Mouse (Mus musculus): ENCODE results near the gene Rragd. TPM values are rescaled to one million over a fixed set of nuclear protein-coding genes. Genes with fewer than 3 reads are reported as not detected.

Gene Rragd
- total RNA-seq, 4 experiments from 2014 or later, result 92.6 to 118 (median 111) TPM

GRCm38 (mm10) chr4:33033515-33033914 lies 50.7 kb downstream of the Rragd start:
- no peak for DNase-seq (ENCODE audit: low spot score)

- DNase-seq (ENCODE audit: low spot score), result no peak
Observed at GRCm38 (mm10) chr4:33039826-33040225, 57.0 kb downstream of the Rragd start.

GRCm38 (mm10) chr4:33049601-33050000 lies 66.8 kb downstream of the Rragd start:
- no peak for DNase-seq (ENCODE audit: low spot score)

GRCm38 (mm10) chr4:33052055-33052454 lies 69.2 kb downstream of the Rragd start:
- no peak for DNase-seq (ENCODE audit: low spot score)

GRCm38 (mm10) chr4:33052650-33053049 lies 69.8 kb downstream of the Rragd start:
- DNase-seq (ENCODE audit: low spot score), result no peak

- no peak for DNase-seq (ENCODE audit: low spot score)
Observed at GRCm38 (mm10) chr4:33054426-33054825, 71.6 kb downstream of the Rragd start.

- DNase-seq (ENCODE audit: low spot score), result no peak
Observed at GRCm38 (mm10) chr4:33056317-33056716, 73.5 kb downstream of the Rragd start.

- DNase-seq (ENCODE audit: low spot score), result peak; percentile 86
Observed at GRCm38 (mm10) chr4:33057890-33058687, 75.3 kb downstream of the Rragd start.

GRCm38 (mm10) chr4:33061158-33061557 lies 78.3 kb downstream of the Rragd start:
- DNase-seq (ENCODE audit: low spot score), result no peak

GRCm38 (mm10) chr4:33062981-33063380 lies 80.1 kb downstream of the Rragd start, which contains the start of gene Gabrr2:
Gene Gabrr2 (plus strand): TSS chr4:33062999.
- DNase-seq (ENCODE audit: low spot score), result no peak

- DNase-seq (ENCODE audit: low spot score), result no peak
Observed at GRCm38 (mm10) chr4:33064986-33065385, 82.1 kb downstream of the Rragd start.

- DNase-seq (ENCODE audit: low spot score), result no peak
Observed at GRCm38 (mm10) chr4:33066223-33066960, 83.6 kb downstream of the Rragd start.

- no peak for DNase-seq (ENCODE audit: low spot score)
Observed at GRCm38 (mm10) chr4:33067331-33067730, 84.5 kb downstream of the Rragd start.

GRCm38 (mm10) chr4:33067826-33068225 lies 85.0 kb downstream of the Rragd start:
- no peak for DNase-seq (ENCODE audit: low spot score)

GRCm38 (mm10) chr4:33068894-33069293 lies 86.1 kb downstream of the Rragd start:
- DNase-seq (ENCODE audit: low spot score), result no peak

- DNase-seq (ENCODE audit: low spot score), result no peak
Observed at GRCm38 (mm10) chr4:33070326-33070725, 87.5 kb downstream of the Rragd start.

GRCm38 (mm10) chr4:33071337-33071736 lies 88.5 kb downstream of the Rragd start:
- no peak for DNase-seq (ENCODE audit: low spot score)

Other genes with a start within 250 kb of the Rragd start
- gene Lyrm2, start 182.8 kb upstream of the Rragd start, total RNA-seq (2022), result 10 to 100 TPM; 31.0 to 48.6 (median 41.3) TPM
- 1 to 10 TPM; 4.0 to 6.2 (median 5.1) TPM for gene Ankrd6, start 32.2 kb upstream of the Rragd start, total RNA-seq (2022)
- 10 to 100 TPM; 35.4 to 40.8 (median 39.8) TPM for gene Ube2j1, start 48.4 kb downstream of the Rragd start, total RNA-seq (2022)
- 1 to 10 TPM; 1.8 to 2.6 (median 1.9) TPM for gene Gabrr2, start 80.0 kb downstream of the Rragd start, total RNA-seq (2022)
- gene Gabrr1, start 149.5 kb downstream of the Rragd start, total RNA-seq (2022), result 1 to 10 TPM in 1 of 4 experiments, under 1 TPM in 3; 0.38 to 1.0 (median 0.62) TPM
- 10 to 100 TPM; 69.3 to 75.5 (median 72.3) TPM for gene Pm20d2, start 206.7 kb downstream of the Rragd start, total RNA-seq (2022)
- not detected for gene Srsf12, start 226.0 kb downstream of the Rragd start, total RNA-seq (2022)